Mouse (Mus musculus) CH12.LX (cell line): Measurements from ENCODE around the gene Rims1. TPM values are rescaled to one million over a fixed set of nuclear protein-coding genes. Genes with fewer than 3 reads are reported as not detected.

ENCODE experiments used
- DNase-seq: peaks from one replicate; pipeline ENCODE4 v3.0.0-alpha.2; 2013; ENCODE audit errors: extremely low read depth
- H3K27ac ChIP-seq: 2 replicates; pipeline ENCODE4 v1.5.1; 2012; ENCODE audit warnings: low read depth, mild to moderate bottlenecking, control low read depth, moderate library complexity; ENCODE audit not compliant: insufficient read depth
- H3K27me3 ChIP-seq: replicated peaks from 2 replicates; pipeline ENCODE3; 2012; ENCODE audit warnings: inconsistent platforms
- H3K36me3 ChIP-seq, 2 experiments: replicated peaks in 1 of 2; 2 replicates each; pipeline versions ENCODE3 to v1.6.1; 2012; ENCODE audit warnings: inconsistent platforms in 1 of 2, low read length in 1 of 2, mild to moderate bottlenecking in 1 of 2, mixed read lengths in 1 of 2, moderate library complexity in 1 of 2; ENCODE audit not compliant: control insufficient read depth in 1 of 2, insufficient read depth in 1 of 2
- H3K4me1 ChIP-seq, 2 experiments: 2 replicates each; pipeline ENCODE4 v1.6.1; 2012; ENCODE audit warnings: inconsistent platforms in 1 of 2, moderate library complexity in 1 of 2; ENCODE audit not compliant: insufficient read depth in 2 of 2, control insufficient read depth in 1 of 2
- H3K4me2 ChIP-seq: 2 replicates; pipeline ENCODE4 v1.6.1; 2012; ENCODE audit warnings: low read depth, mild to moderate bottlenecking, control low read depth; ENCODE audit not compliant: poor library complexity, insufficient read depth, severe bottlenecking
- H3K4me3 ChIP-seq, 3 experiments: fragments of 150-350 bp in 1 of 3; sonication (generic) in 1 of 3; replicated peaks in 1 of 3; 2 replicates each; pipeline versions ENCODE3 to v1.5.1; 2011 to 2012; ENCODE audit warnings: low read depth in 2 of 3, low read length in 2 of 3, mild to moderate bottlenecking in 2 of 3, moderate library complexity in 2 of 3, control low read depth in 1 of 3, improper control_type of control experiment in 1 of 3, inconsistent platforms in 1 of 3, mixed read lengths in 1 of 3; ENCODE audit not compliant: poor library complexity in 1 of 3
- H3K79me2 ChIP-seq: replicated peaks from 2 replicates; pipeline ENCODE4 v1.6.1; 2012; ENCODE audit warnings: mild to moderate bottlenecking, moderate library complexity; ENCODE audit not compliant: control insufficient read depth, poor library complexity, insufficient read depth, severe bottlenecking; ENCODE audit errors: extremely low read depth
- H3K9ac ChIP-seq: 2 replicates; pipeline ENCODE4 v1.6.1; 2012; ENCODE audit warnings: low read depth, mild to moderate bottlenecking, control low read depth, moderate library complexity; ENCODE audit not compliant: insufficient read depth
- H3K9me3 ChIP-seq: replicated peaks from 2 replicates; pipeline ENCODE3; 2012; ENCODE audit warnings: low read length, inconsistent platforms, mixed read lengths
- BHLHE40 ChIP-seq: IDR thresholded peaks from 2 replicates; pipeline ENCODE4 v1.6.1; 2011; ENCODE audit warnings: mild to moderate bottlenecking, low read depth, low read length, improper control_type of control experiment
- CTCF ChIP-seq, 2 experiments: IDR thresholded peaks in 1 of 2; conservative IDR thresholded peaks in 1 of 2; 2 replicates each; pipeline ENCODE4 v1.5.1; 2011 to 2012; ENCODE audit warnings: low read depth in 2 of 2, low read length in 2 of 2, improper control_type of control experiment in 1 of 2, inconsistent platforms in 1 of 2, mild to moderate bottlenecking in 1 of 2, moderate library complexity in 1 of 2
- E2F4 ChIP-seq: IDR thresholded peaks from 2 replicates; pipeline ENCODE4 v1.6.1; 2011; ENCODE audit warnings: low read depth, low read length, improper control_type of control experiment; ENCODE audit not compliant: insufficient replicate concordance
- ELF1 ChIP-seq: IDR thresholded peaks from 2 replicates; pipeline ENCODE4 v1.6.1; 2014; ENCODE audit warnings: low read depth, mild to moderate bottlenecking, inconsistent platforms, low read length, improper control_type of control experiment
- EP300 ChIP-seq: IDR thresholded peaks from 2 replicates; pipeline ENCODE4 v1.6.1; 2011; ENCODE audit warnings: low read length, improper control_type of control experiment
- HCFC1 ChIP-seq: IDR thresholded peaks from 2 replicates; pipeline ENCODE4 v1.6.1; 2012; ENCODE audit warnings: low read depth, mild to moderate bottlenecking, inconsistent platforms, low read length, improper control_type of control experiment
- IRF4 ChIP-seq: IDR thresholded peaks from 2 replicates; pipeline ENCODE4 v1.6.1; 2014; ENCODE audit warnings: low read depth, mild to moderate bottlenecking, inconsistent platforms, low read length, improper control_type of control experiment
- JUN ChIP-seq: IDR thresholded peaks from 2 replicates; pipeline ENCODE4 v1.6.1; 2011; ENCODE audit warnings: low read depth, mild to moderate bottlenecking, low read length, improper control_type of control experiment, moderate library complexity; ENCODE audit not compliant: insufficient read depth
- JUND ChIP-seq: conservative IDR thresholded peaks from 2 replicates; pipeline ENCODE4 v1.6.1; 2011; ENCODE audit warnings: low read depth, low read length, improper control_type of control experiment
- KAT2A ChIP-seq: IDR thresholded peaks from 2 replicates; pipeline ENCODE4 v1.6.1; 2012; ENCODE audit warnings: low read length, improper control_type of control experiment, inconsistent platforms; ENCODE audit not compliant: insufficient replicate concordance
- MAFK ChIP-seq: IDR thresholded peaks from 2 replicates; pipeline ENCODE4 v1.6.1; 2011; ENCODE audit warnings: low read length, improper control_type of control experiment; ENCODE audit not compliant: insufficient replicate concordance
- MAZ ChIP-seq: IDR thresholded peaks from 2 replicates; pipeline ENCODE4 v1.6.1; 2012; ENCODE audit warnings: low read depth, mild to moderate bottlenecking, inconsistent platforms, low read length, improper control_type of control experiment, moderate library complexity
- MEF2A ChIP-seq: IDR thresholded peaks from 2 replicates; pipeline ENCODE4 v1.6.1; 2014; ENCODE audit warnings: low read depth, mild to moderate bottlenecking, inconsistent platforms, low read length, improper control_type of control experiment, borderline replicate concordance
- MYC ChIP-seq: IDR thresholded peaks from 2 replicates; pipeline ENCODE4 v1.6.1; 2011; ENCODE audit warnings: low read depth, mild to moderate bottlenecking, improper control_type of control experiment, low read length
- NELFE ChIP-seq: IDR thresholded peaks from 2 replicates; pipeline ENCODE4 v1.6.1; 2011; ENCODE audit warnings: low read depth, low read length, improper control_type of control experiment
- NRF1 ChIP-seq: IDR thresholded peaks from 2 replicates; pipeline ENCODE4 v1.6.1; 2014; ENCODE audit warnings: low read depth, mild to moderate bottlenecking, inconsistent platforms, low read length, improper control_type of control experiment, moderate library complexity
- PAX5 ChIP-seq: IDR thresholded peaks from 2 replicates; pipeline ENCODE4 v1.6.1; 2012; ENCODE audit warnings: low read length, inconsistent platforms, mixed read lengths
- POLR2A ChIP-seq: IDR thresholded peaks from 2 replicates; pipeline ENCODE4 v1.6.1; 2011; ENCODE audit warnings: low read depth, mild to moderate bottlenecking, improper control_type of control experiment, low read length
- POLR2AphosphoS2 ChIP-seq: IDR thresholded peaks from 2 replicates; pipeline ENCODE4 v1.6.1; 2011; ENCODE audit warnings: low read depth, low read length, improper control_type of control experiment
- RAD21 ChIP-seq: IDR thresholded peaks from 2 replicates; pipeline ENCODE4 v1.6.1; 2011; ENCODE audit warnings: low read depth, mild to moderate bottlenecking, low read length, improper control_type of control experiment, moderate library complexity
- SIN3A ChIP-seq: IDR thresholded peaks from 2 replicates; pipeline ENCODE4 v1.6.1; 2012; ENCODE audit warnings: low read length, improper control_type of control experiment, inconsistent platforms
- SMC3 ChIP-seq: IDR thresholded peaks from 2 replicates; pipeline ENCODE4 v1.6.1; 2011; ENCODE audit warnings: low read depth, low read length, improper control_type of control experiment
- TCF12 ChIP-seq: IDR thresholded peaks from 2 replicates; pipeline ENCODE4 v1.6.1; 2014; ENCODE audit warnings: low read depth, mild to moderate bottlenecking, inconsistent platforms, low read length, improper control_type of control experiment
- UBTF ChIP-seq: IDR thresholded peaks from 2 replicates; pipeline ENCODE4 v1.6.1; 2012; ENCODE audit warnings: low read depth, mild to moderate bottlenecking, inconsistent platforms, low read length, improper control_type of control experiment, moderate library complexity
- USF1 ChIP-seq: IDR thresholded peaks from 2 replicates; pipeline ENCODE4 v1.6.1; 2014; ENCODE audit warnings: low read depth, mild to moderate bottlenecking, inconsistent platforms, low read length, improper control_type of control experiment
- USF2 ChIP-seq: conservative IDR thresholded peaks from 2 replicates; pipeline ENCODE4 v1.6.1; 2011; ENCODE audit warnings: low read depth, low read length, improper control_type of control experiment
- ZNF384 ChIP-seq: IDR thresholded peaks from 2 replicates; pipeline ENCODE4 v1.6.1; 2012; ENCODE audit warnings: low read depth, low read length, improper control_type of control experiment, inconsistent platforms
- dilution Hi-C: fragments of 300-500 bp; cut with MboI; formaldehyde crosslinking; loops from 2 replicates; pipeline ENCODE4 v1.14.3; 2020; ENCODE audit warnings: low sequenced_read_pairs; ENCODE audit not compliant: extremely low pct_unique_long_range_greater_than_20kb, extremely low pct_ligation_motif_present
- in situ Hi-C: fragments of 300-500 bp; cut with MboI; formaldehyde crosslinking; loops from 3 replicates; pipeline ENCODE4 v1.14.3; 2019; ENCODE audit warnings: low sequenced_read_pairs, low pct_ligation_motif_present, low pct_unique_long_range_greater_than_20kb, mixed read lengths
- polyA plus RNA-seq: library from polyadenylated mRNA; unstranded; fragments of >175 nt; gene quantifications from 2 replicates; pipeline ENCODE4 v1.2.1, GENCODE M21; 2012; ENCODE audit warnings: low read depth; ENCODE audit not compliant: insufficient read length
- total RNA-seq, 2 experiments: library from RNA; depleted of rRNA; stranded (reverse); fragments of 300-350 nt in 1 of 2; fragments of >200 nt in 1 of 2; gene quantifications; 2 replicates each; pipeline ENCODE4 v1.2.3; 2012 to 2014

Rims1 gene
- total and polyA plus RNA-seq, 3 experiments, result not detected

- H3K4me3 ChIP-seq, result no peak overlapping the region
- peaks cover 0 to 2% of the 10 kb centered on the region in 2 experiments; a peak in 1 of 4 replicates for H3K4me1 ChIP-seq
- H3K9me3 ChIP-seq, result no peaks in the 10 kb centered on the region
- H3K9ac ChIP-seq, result no peak overlapping the region
- H3K27ac ChIP-seq, result no peak overlapping the region
- TF ChIP-seq BHLHE40 (no peak), TCF12 (no peak), USF1 (no peak), MYC (no peak), ELF1 (no peak), EP300 (no peak), MAZ (no peak), UBTF (no peak), E2F4 (no peak), MAFK (no peak), SIN3A (no peak), POLR2A (no peak), MEF2A (no peak), USF2 (no peak), POLR2AphosphoS2 (no peak), IRF4 (no peak), CTCF (conservative IDR thresholded peaks at IDR 0.05 in 1 of 2, IDR thresholded peaks at IDR 0.05 in 1 of 2; ENCODE audit: low read depth in 2 of 2, low read length in 2 of 2) (no peak)
- H3K79me2 ChIP-seq, result no peaks in the 10 kb centered on the region
- DNase-seq, result no peak
- H3K36me3 ChIP-seq, result no peaks in the 10 kb centered on the region
- dilution Hi-C loops (no loop called here), in situ Hi-C loops (no loop called here)
- H3K27me3 ChIP-seq, result no peaks in the 10 kb centered on the region
- H3K4me2 ChIP-seq, result no peak overlapping the region
Observed at GRCm38 (mm10) chr1:22632551-22632950, 173.2 kb downstream of the Rims1 start.

GRCm38 (mm10) chr1:22631991-22632390 lies 173.8 kb downstream of the Rims1 start:
- TF ChIP-seq MYC (no peak), HCFC1 (no peak), SIN3A (no peak), MAFK (no peak), JUN (no peak), PAX5 (no peak), NRF1 (no peak), NELFE (no peak), SMC3 (no peak), MEF2A (no peak), IRF4 (no peak), EP300 (no peak), KAT2A (no peak), ZNF384 (no peak), POLR2AphosphoS2 (no peak), RAD21 (no peak), BHLHE40 (no peak), JUND (no peak)

More at GRCm38 (mm10) chr1:22631991-22632390, 173.8 kb downstream of the Rims1 start:
- Histone ChIP-seq H3K36me3 (no peaks in the 10 kb centered on the region), H3K9ac (no peak overlapping the region), H3K79me2 (no peaks in the 10 kb centered on the region), H3K27ac (no peak overlapping the region), H3K27me3 (no peaks in the 10 kb centered on the region), H3K9me3 (no peaks in the 10 kb centered on the region), H3K4me2 (no peak overlapping the region), H3K4me3 (no peak overlapping the region), H3K4me1 (peaks cover 0 to 2% of the 10 kb centered on the region in 2 experiments; a peak in 1 of 4 replicates)
- DNase-seq, result no peak
- in situ Hi-C loops (no loop called here), dilution Hi-C loops (no loop called here)
